Mouse (Mus musculus): ENCODE measurements around the gene Fam173a.

DNA sequence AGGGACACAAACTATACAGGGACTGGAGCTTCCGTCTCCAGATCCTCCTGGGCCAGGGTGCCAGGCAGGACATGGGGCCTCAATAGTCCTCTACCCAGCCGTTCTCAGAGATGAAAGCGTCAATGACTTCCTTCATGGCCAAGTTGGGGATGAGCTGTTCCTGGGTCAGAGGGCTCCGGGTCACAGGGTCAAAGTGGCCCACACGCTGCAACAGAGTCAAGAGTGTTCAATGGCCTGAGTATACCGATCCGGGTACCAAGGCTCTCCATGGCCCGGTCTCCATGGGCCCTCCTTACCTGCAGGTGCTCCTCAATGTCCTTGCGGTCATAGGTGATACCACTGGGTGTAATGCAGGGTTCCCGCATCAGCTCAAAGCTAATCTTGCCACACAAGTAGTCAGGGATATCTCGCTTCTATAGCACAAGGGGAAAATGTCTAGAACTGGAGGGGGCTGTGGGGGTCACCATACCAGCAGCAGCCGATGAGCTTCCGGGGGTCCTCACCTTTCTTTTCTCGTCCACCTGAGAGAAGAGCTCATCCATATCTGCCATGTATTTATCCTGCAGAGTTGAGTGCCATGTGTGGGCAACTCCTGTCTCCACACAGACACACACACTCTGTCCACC lies 38.2 kb upstream of the Fam173a start:
- TF ChIP-seq POLR2A (IDR thresholded peaks at IDR 0.05; ENCODE audit: borderline replicate concordance, extremely low read depth, low read depth, low read length) (no peak), CTCF (IDR thresholded peaks at IDR 0.05; ENCODE audit: insufficient read depth, low read length) (no peak)
